In genomic region chr12:15765996-15766395, GRCm38 (mm10) we compare ENCODE assay signal across 10 mouse cellular contexts. TPM values are rescaled to one million over a fixed set of nuclear protein-coding genes. Genes with fewer than 3 reads are reported as not detected.
DNase-seq lines count a peak whose midpoint lies in the region; ATAC-seq and TF ChIP-seq lines count a peak whose summit lies in the region.
"Had no signal": no experiment of that assay in that cellular context is flagged by ENCODE, and none has a peak within 500 bp of the region (broad histone marks: within the 10 kb centered on the region; RNA-seq: fewer than 3 reads in every experiment).

No protein-coding gene starts in this region.

- TF ChIP-seq CTCF in intestine, postnatal 0 days (IDR thresholded peaks at IDR 0.05; ENCODE audit: low read depth), result no peak
- TF ChIP-seq CTCF in lung, postnatal 0 days (IDR thresholded peaks at IDR 0.05), result no peak
- TF ChIP-seq CTCF in midbrain, postnatal 0 days (IDR thresholded peaks at IDR 0.05), result no peak

- DNase-seq in cerebellum, postnatal 25 days, result peak; percentile 22 to 47
- peak; percentile 72 to 76 for DNase-seq in heart, postnatal 36 days
- peak; percentile 87 for DNase-seq in lung, postnatal 0 days (ENCODE audit: low spot score)
- peak; percentile 78 for DNase-seq in urinary bladder, postnatal 14 days (ENCODE audit: low spot score)
- DNase-seq in midbrain, postnatal 0 days (ENCODE audit: low spot score), result no peak

- no peak overlapping the region for H3K4me2 ChIP-seq in intestine, embryonic 15.5 days (replicated peaks)
- no peak overlapping the region for H3K4me2 ChIP-seq in intestine, postnatal 0 days (replicated peaks; ENCODE audit: low read depth)
- no peak overlapping the region for H3K4me2 ChIP-seq in lung, postnatal 0 days (replicated peaks; ENCODE audit: low read depth, low read length)
- no peak overlapping the region for H3K4me2 ChIP-seq in midbrain, postnatal 0 days (ENCODE audit: low read depth, low read length, poor library complexity, severe bottlenecking)
- H3K4me2 ChIP-seq: limb, embryonic 13.5 days had no signal

- no peak overlapping the region for H3K27ac ChIP-seq in intestine, embryonic 15.5 days
- H3K27ac ChIP-seq in intestine, postnatal 0 days (ENCODE audit: low read depth, low read length), result no peak overlapping the region
- H3K27ac ChIP-seq in lung, postnatal 0 days (ENCODE audit: low read length), result no peak overlapping the region
- no peak overlapping the region for H3K27ac ChIP-seq in midbrain, postnatal 0 days (ENCODE audit: low read depth, low read length)
- H3K27ac ChIP-seq: limb, embryonic 13.5 days had no signal

- ATAC-seq in intestine, embryonic 15.5 days, result peak; percentile 56; the same call in 1 of the 2 replicates
- no peak for ATAC-seq in intestine, postnatal 0 days
- ATAC-seq in lung, postnatal 0 days, result peak; percentile 94
- no peak for ATAC-seq in megakaryocyte progenitor cell, adult 5-6 weeks (replicated peaks; ENCODE audit: poor library complexity)
- no peak for ATAC-seq in midbrain, postnatal 0 days (ENCODE audit: low FRiP score)

- no peak overlapping the region for H3K4me3 ChIP-seq in intestine, embryonic 15.5 days (replicated peaks)
- no peak overlapping the region for H3K4me3 ChIP-seq in intestine, postnatal 0 days (ENCODE audit: low read depth, low read length)
- H3K4me3 ChIP-seq in lung, postnatal 0 days (ENCODE audit: low read depth, low read length), result no peak overlapping the region
- no peak overlapping the region for H3K4me3 ChIP-seq in midbrain, postnatal 0 days (ENCODE audit: low read depth, low read length)
- H3K4me3 ChIP-seq: erythroblast, embryonic 14.5 days; limb, embryonic 13.5 days had no signal

- H3K27me3 ChIP-seq in intestine, embryonic 15.5 days (replicated peaks), result no peaks in the 10 kb centered on the region
- no peaks in the 10 kb centered on the region for H3K27me3 ChIP-seq in intestine, postnatal 0 days (replicated peaks; ENCODE audit: control insufficient read depth, insufficient read depth, low read length)
- no peaks in the 10 kb centered on the region for H3K27me3 ChIP-seq in lung, postnatal 0 days (replicated peaks; ENCODE audit: insufficient read depth, low read length)
- H3K27me3 ChIP-seq in midbrain, postnatal 0 days (ENCODE audit: insufficient read depth, low read length), result no peaks in the 10 kb centered on the region
- H3K27me3 ChIP-seq: limb, embryonic 13.5 days had no signal

- no peaks in the 10 kb centered on the region for H3K4me1 ChIP-seq in intestine, embryonic 15.5 days (replicated peaks)
- H3K4me1 ChIP-seq in intestine, postnatal 0 days (replicated peaks; ENCODE audit: control insufficient read depth, insufficient read depth, low read length), result no peaks in the 10 kb centered on the region
- H3K4me1 ChIP-seq in lung, postnatal 0 days (ENCODE audit: insufficient read depth, low read depth, low read length), result no peaks in the 10 kb centered on the region
- H3K4me1 ChIP-seq in midbrain, postnatal 0 days (ENCODE audit: insufficient read depth, low read length), result no peaks in the 10 kb centered on the region
- H3K4me1 ChIP-seq: limb, embryonic 13.5 days had no signal

- TF ChIP-seq EP300 in lung, postnatal 0 days (IDR thresholded peaks at IDR 0.05), result no peak

- H3K36me3 ChIP-seq in intestine, embryonic 15.5 days, result no peaks in the 10 kb centered on the region
- no peaks in the 10 kb centered on the region for H3K36me3 ChIP-seq in intestine, postnatal 0 days (ENCODE audit: control insufficient read depth, insufficient read depth)
- H3K36me3 ChIP-seq in lung, postnatal 0 days (ENCODE audit: insufficient read depth, low read length), result no peaks in the 10 kb centered on the region
- no peaks in the 10 kb centered on the region for H3K36me3 ChIP-seq in midbrain, postnatal 0 days (ENCODE audit: insufficient read depth, low read length)
- H3K36me3 ChIP-seq: limb, embryonic 13.5 days had no signal

- intact Hi-C loops in heart, postnatal 36 days (cut with DNase I), result no loop called here

- no peaks in the 10 kb centered on the region for H3K9me3 ChIP-seq in intestine, embryonic 15.5 days
- no peaks in the 10 kb centered on the region for H3K9me3 ChIP-seq in intestine, postnatal 0 days (ENCODE audit: control insufficient read depth)
- H3K9me3 ChIP-seq in lung, postnatal 0 days (ENCODE audit: low read length), result no peaks in the 10 kb centered on the region
- no peaks in the 10 kb centered on the region for H3K9me3 ChIP-seq in midbrain, postnatal 0 days (ENCODE audit: low read length)
- H3K9me3 ChIP-seq: limb, embryonic 13.5 days had no signal

- no peak overlapping the region for H3K9ac ChIP-seq in intestine, embryonic 15.5 days
- no peak overlapping the region for H3K9ac ChIP-seq in intestine, postnatal 0 days (ENCODE audit: low read depth, low read length)
- H3K9ac ChIP-seq in lung, postnatal 0 days (replicated peaks; ENCODE audit: low read depth), result no peak overlapping the region
- H3K9ac ChIP-seq in midbrain, postnatal 0 days (replicated peaks; ENCODE audit: low read length, poor library complexity, severe bottlenecking), result no peak overlapping the region
- H3K9ac ChIP-seq: limb, embryonic 13.5 days had no signal

- WGBS in intestine, embryonic 15.5 days, result 64% methylated on average over 12 of the region's 12 CpGs
- WGBS in intestine, postnatal 0 days, result 68% methylated on average over 12 of the region's 12 CpGs
- 54% methylated on average over 12 of the region's 12 CpGs for WGBS in lung, postnatal 0 days
- WGBS in midbrain, postnatal 0 days, result 89% methylated on average over 12 of the region's 12 CpGs

RNA-seq across cellular contexts. Expression of gene Trib2, which starts 50.7 kb away (rescaled TPM):
- polyA plus RNA-seq in intestine, embryonic 15.5 days (2015; fragmentation: Nextera tagmentation; extraction: Ambion mirVana), result 18.5 and 21.1 TPM in 2 replicates
- polyA plus RNA-seq in intestine, postnatal 0 days (2015; fragmentation: Nextera tagmentation; extraction: Ambion mirVana), result 11.2 and 12.2 TPM in 2 replicates
- 10 to 100 TPM; 32.3 to 38.6 TPM for total RNA-seq in heart, postnatal 36 days (2021)
- 36.4 and 42.0 TPM in 2 replicates for polyA plus RNA-seq in lung, postnatal 0 days (2015; fragmentation: Nextera tagmentation; extraction: Ambion mirVana)
- 3.2 and 7.5 TPM in 2 replicates for total RNA-seq in megakaryocyte progenitor cell, adult 5-6 weeks (2015)
- 4.1 and 8.0 TPM in 2 replicates for total RNA-seq in megakaryocyte progenitor cell, adult 5-6 weeks (2017)
- 185 and 189 TPM in 2 replicates for total RNA-seq in midbrain, postnatal 0 days (2014; rRNA removed)
- polyA plus RNA-seq in midbrain, postnatal 0 days (2015; fragmentation: Nextera tagmentation; extraction: Ambion mirVana), result 110 and 112 TPM in 2 replicates
- polyA plus RNA-seq: erythroblast, embryonic 14.5 days had no signal

Comparison
In these comparisons a context has a peak if more than half of its experiments do, and no peak if none do; other contexts are left out.
1. ATAC-seq: peak in intestine, embryonic 15.5 days (single experiment) and lung, postnatal 0 days (single experiment); none in intestine, postnatal 0 days (single experiment), megakaryocyte progenitor cell, adult 5-6 weeks (single experiment) and midbrain, postnatal 0 days (single experiment).